Mouse (Mus musculus) midbrain, embryonic 16.5 days (tissue): ENCODE results near the gene Mthfd2l. TPM values are rescaled to one million over a fixed set of nuclear protein-coding genes. Genes with fewer than 3 reads are reported as not detected.

Experiments used
- ATAC-seq: fragments of 200-750 bp; cut with Nextera tagmentation; 2 replicates; pipeline ENCODE4 v1.8.0; 2017; ENCODE audit warnings: moderate TSS enrichment
- H3K27ac ChIP-seq: fragments of 300-500 bp; sonication (generic); 2 replicates; pipeline ENCODE4 v1.5.1; 2014; ENCODE audit warnings: mild to moderate bottlenecking, low read length, mixed read lengths
- H3K27me3 ChIP-seq: fragments of 300-500 bp; sonication (generic); 2 replicates; pipeline ENCODE4 v1.6.1; 2014; ENCODE audit warnings: low read depth, low read length, mixed read lengths; ENCODE audit not compliant: control insufficient read depth, insufficient read depth
- H3K36me3 ChIP-seq: fragments of 300-500 bp; sonication (generic); 2 replicates; pipeline ENCODE4 v1.6.1; 2014; ENCODE audit warnings: mild to moderate bottlenecking, low read length, moderate library complexity, mixed read lengths; ENCODE audit not compliant: control insufficient read depth, insufficient read depth
- H3K4me1 ChIP-seq: fragments of 300-500 bp; sonication (generic); 2 replicates; pipeline ENCODE4 v1.6.1; 2014; ENCODE audit warnings: mild to moderate bottlenecking, low read length, mixed read lengths; ENCODE audit not compliant: control insufficient read depth, insufficient read depth
- H3K4me2 ChIP-seq: fragments of 300-500 bp; sonication (generic); 2 replicates; pipeline ENCODE4 v1.6.1; 2014; ENCODE audit warnings: mild to moderate bottlenecking, low read length, mixed read lengths
- H3K4me3 ChIP-seq: fragments of 300-500 bp; sonication (generic); 2 replicates; pipeline ENCODE4 v1.5.1; 2014; ENCODE audit warnings: low read depth, mild to moderate bottlenecking, low read length, moderate library complexity, mixed read lengths
- H3K9ac ChIP-seq: fragments of 300-500 bp; sonication (generic); 2 replicates; pipeline ENCODE4 v1.6.1; 2014; ENCODE audit warnings: low read depth, low read length, mixed read lengths
- H3K9me3 ChIP-seq: fragments of 300-500 bp; sonication (generic); replicated peaks from 2 replicates; pipeline ENCODE4 v1.6.1; 2014; ENCODE audit warnings: mild to moderate bottlenecking, low read length, mixed read lengths; ENCODE audit not compliant: control insufficient read depth, poor library complexity, severe bottlenecking
- WGBS: fragments of 180-500 bp; shearing (Covaris S2); extraction: QIAGEN DNeasy Blood & Tissue Kit; methylation state at CpG from one replicate; pipeline ENCODE4 v1.1.7; 2014; 5-methylcytosine and 5-hydroxymethylcytosine counted together
- polyA plus RNA-seq: library from polyadenylated mRNA; unstranded; fragments of >200 nt; fragmentation: Nextera tagmentation; extraction: Ambion mirVana; gene quantifications from 2 replicates; pipeline ENCODE4 v1.2.1, GENCODE M21; 2015

The Mthfd2l gene
- polyA plus RNA-seq, 1 experiment from 2014 or later = 59.8 TPM

- Histone ChIP-seq H3K9ac (no peak overlapping the region), H3K36me3 (no peaks in the 10 kb centered on the region), H3K27ac (no peak overlapping the region), H3K9me3 (no peaks in the 10 kb centered on the region), H3K27me3 (no peaks in the 10 kb centered on the region), H3K4me2 (no peak overlapping the region), H3K4me1 (no peaks in the 10 kb centered on the region; the same call in 1 of the 2 replicates), H3K4me3 (no peak overlapping the region)
- no peak for ATAC-seq
- 81% methylated on average over 3 of the region's 3 CpGs for WGBS
Observed at GRCm38 (mm10) chr5:90897429-90897828, 33.5 kb upstream of the Mthfd2l start.

- no peaks in the 10 kb centered on the region for H3K9me3 ChIP-seq
- WGBS = 88% methylated on average over 5 of the region's 5 CpGs
- no peak for ATAC-seq
Observed at GRCm38 (mm10) chr5:90899308-90899707, 31.6 kb upstream of the Mthfd2l start.

DNA sequence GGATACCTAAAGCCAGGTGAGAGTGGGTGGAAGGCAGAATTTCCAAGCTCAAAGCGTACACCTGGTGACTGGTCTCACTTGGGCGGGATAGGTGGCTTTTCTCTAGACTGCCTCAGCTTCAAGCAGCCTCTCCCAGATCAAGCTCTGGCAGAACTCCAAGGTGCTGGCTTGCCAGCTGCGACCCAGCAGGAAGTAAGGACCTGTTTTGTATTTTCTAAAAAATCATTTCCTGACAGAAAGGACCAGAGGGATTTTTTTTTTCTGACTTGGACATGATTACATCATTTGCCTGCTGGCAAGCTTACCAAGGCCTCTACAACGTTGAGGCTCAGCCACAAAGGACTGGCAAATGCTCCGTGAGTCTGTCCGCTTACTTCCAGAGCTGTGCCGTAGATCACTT is 30.8 kb upstream of the Mthfd2l start:
- peaks cover 3% of the 10 kb centered on the region for H3K27me3 ChIP-seq
- no peaks in the 10 kb centered on the region for H3K9me3 ChIP-seq
- H3K4me1 ChIP-seq = no peaks in the 10 kb centered on the region; the same call in none of the 2 replicates
- no peak overlapping the region for H3K27ac ChIP-seq
- no peak overlapping the region for H3K9ac ChIP-seq
- no peak overlapping the region for H3K4me3 ChIP-seq
- WGBS = 53% methylated on average over 7 of the region's 7 CpGs
- no peak overlapping the region for H3K4me2 ChIP-seq
- no peaks in the 10 kb centered on the region for H3K36me3 ChIP-seq
- ATAC-seq = no peak

More at GRCm38 (mm10) chr5:90899308-90899707, 31.6 kb upstream of the Mthfd2l start:
- Histone ChIP-seq H3K4me1 (no peaks in the 10 kb centered on the region; the same call in none of the 2 replicates), H3K27me3 (peaks cover 3% of the 10 kb centered on the region; the same call in 1 of the 2 replicates), H3K27ac (no peak overlapping the region), H3K36me3 (no peaks in the 10 kb centered on the region), H3K4me3 (no peak overlapping the region), H3K4me2 (no peak overlapping the region), H3K9ac (no peak overlapping the region)

DNA sequence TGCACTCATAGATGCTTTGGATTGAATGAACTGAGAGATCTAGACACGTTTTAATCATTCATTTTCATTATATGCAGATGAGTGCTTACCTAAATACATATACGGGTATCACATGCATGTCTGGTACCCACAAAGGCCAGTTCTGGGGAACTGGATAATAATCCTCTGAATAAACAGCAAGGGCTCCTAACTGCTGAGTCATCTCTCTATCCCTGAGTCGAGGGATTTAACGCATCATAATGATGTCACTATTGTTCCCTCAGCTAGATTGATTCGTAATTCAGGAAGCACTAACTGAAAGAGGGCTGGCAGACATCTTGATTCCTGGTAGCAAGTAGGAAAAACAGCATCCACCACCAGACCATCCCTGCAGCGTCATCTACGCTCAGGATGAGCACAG is 30.2 kb upstream of the Mthfd2l start:
- Histone ChIP-seq H3K4me2 (no peak overlapping the region), H3K4me3 (no peak overlapping the region), H3K9ac (no peak overlapping the region), H3K4me1 (no peaks in the 10 kb centered on the region; the same call in none of the 2 replicates), H3K27me3 (peaks cover 3% of the 10 kb centered on the region), H3K9me3 (no peaks in the 10 kb centered on the region), H3K36me3 (no peaks in the 10 kb centered on the region), H3K27ac (no peak overlapping the region)
- WGBS = 55% methylated on average over 7 of the region's 7 CpGs
- no peak for ATAC-seq

GRCm38 (mm10) chr5:90902380-90903260 is 28.3 kb upstream of the Mthfd2l start:
- no peaks in the 10 kb centered on the region; the same call in none of the 2 replicates for H3K4me1 ChIP-seq

DNA sequence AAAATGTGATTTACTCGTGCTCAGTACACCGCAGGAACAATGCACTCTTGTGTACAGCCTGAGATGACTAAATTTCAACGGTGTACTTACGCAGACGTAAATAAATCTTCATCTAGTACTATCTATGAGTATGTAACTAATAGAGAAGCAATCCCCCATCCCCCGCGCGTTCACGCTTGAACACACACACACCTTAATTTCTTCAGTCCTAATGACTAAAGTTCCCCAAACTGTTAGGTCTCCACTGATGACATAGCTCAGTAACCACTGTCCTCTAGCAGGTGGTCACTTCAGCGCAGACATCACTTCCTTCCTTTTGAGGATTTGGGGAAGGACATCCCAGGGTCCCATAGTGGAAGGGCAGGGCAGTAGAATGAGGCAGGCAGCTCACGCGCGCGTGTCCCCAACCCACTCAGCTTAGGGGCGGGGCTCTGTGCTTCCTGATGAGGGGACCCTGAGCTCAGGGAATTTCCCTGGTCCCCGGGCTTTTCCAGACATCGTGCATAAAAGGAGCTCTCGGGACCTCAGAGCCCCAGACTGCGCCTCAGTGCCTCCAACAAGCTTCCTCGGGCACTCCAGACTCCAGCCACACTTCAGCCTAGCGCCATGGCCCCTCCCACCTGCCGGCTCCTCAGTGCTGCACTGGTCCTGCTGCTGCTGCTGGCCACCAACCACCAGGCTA is 27.4 kb upstream of the Mthfd2l start, which contains the start of gene Cxcl2:
TSS of gene Cxcl2 (plus strand) at position 533 of the 682 bp plus-strand sequence.
- Histone ChIP-seq H3K9me3 (no peaks in the 10 kb centered on the region), H3K27me3 (peaks cover 3% of the 10 kb centered on the region), H3K36me3 (no peaks in the 10 kb centered on the region), H3K27ac (no peak within 1 kb of the TSS), H3K9ac (peak within 1 kb of the TSS; percentile 59), H3K4me2 (peak within 1 kb of the TSS; percentile 95), H3K4me1 (no peaks in the 10 kb centered on the region; the same call in none of the 2 replicates), H3K4me3 (peak within 1 kb of the TSS; percentile 41)
- peak; percentile 80 for ATAC-seq
- 7% methylated on average over 22 of the region's 22 CpGs for WGBS

More at GRCm38 (mm10) chr5:90902380-90903260, 28.3 kb upstream of the Mthfd2l start:
- Histone ChIP-seq H3K27ac (no peak overlapping the region), H3K9me3 (no peaks in the 10 kb centered on the region), H3K4me3 (peak overlapping the region; percentile 41), H3K9ac (no peak overlapping the region), H3K36me3 (no peaks in the 10 kb centered on the region), H3K27me3 (peaks cover 3% of the 10 kb centered on the region), H3K4me2 (peak overlapping the region; percentile 95)
- WGBS = 10% methylated on average over 10 of the region's 10 CpGs
- ATAC-seq = peak; percentile 86

GRCm38 (mm10) chr5:90908983-90909382 is 21.9 kb upstream of the Mthfd2l start:
- Histone ChIP-seq H3K4me3 (no peak overlapping the region), H3K4me2 (no peak overlapping the region), H3K9ac (no peak overlapping the region), H3K36me3 (no peaks in the 10 kb centered on the region), H3K27me3 (peaks cover 2% of the 10 kb centered on the region), H3K9me3 (no peaks in the 10 kb centered on the region), H3K4me1 (no peaks in the 10 kb centered on the region), H3K27ac (no peak overlapping the region)
- 0% methylated on average over 2 of the region's 2 CpGs for WGBS
- ATAC-seq = peak; percentile 85; the same call in 1 of the 2 replicates

DNA sequence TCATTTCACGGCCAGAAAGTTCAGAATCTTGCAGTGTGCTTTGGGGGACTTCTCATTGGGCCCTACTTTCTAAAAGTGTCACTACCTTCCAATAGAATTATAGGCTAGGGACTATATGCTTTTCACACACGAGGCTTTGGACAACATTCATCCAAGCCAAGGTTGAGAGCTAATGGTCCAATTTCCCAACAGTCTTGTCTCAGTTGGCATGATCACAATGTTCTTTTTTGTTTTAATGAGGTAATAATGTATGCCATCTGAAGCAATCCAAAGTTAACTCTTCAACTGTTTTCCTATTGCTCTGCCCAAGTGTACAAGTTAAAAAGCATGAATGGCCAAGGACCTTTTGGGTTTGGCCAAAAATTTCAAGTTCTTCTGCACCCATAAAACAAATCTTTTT is 11.4 kb upstream of the Mthfd2l start:
- H3K27me3 ChIP-seq = no peaks in the 10 kb centered on the region
- ATAC-seq = no peak
- WGBS = 85% methylated on average over 2 of the region's 2 CpGs
- H3K4me3 ChIP-seq = no peak overlapping the region
- no peaks in the 10 kb centered on the region for H3K9me3 ChIP-seq
- H3K9ac ChIP-seq = no peak overlapping the region
- H3K4me1 ChIP-seq = no peaks in the 10 kb centered on the region
- H3K4me2 ChIP-seq = no peak overlapping the region
- H3K27ac ChIP-seq = no peak overlapping the region
- H3K36me3 ChIP-seq = no peaks in the 10 kb centered on the region
